Mouse (Mus musculus) olfactory bulb, adult 2 months (tissue): ENCODE results near the gene Gm49358.

ENCODE experiments used
- CTCF ChIP-seq: fragments of 200-500 bp; IDR thresholded peaks from 2 replicates; pipeline ENCODE4 v1.5.1; 2012; ENCODE audit warnings: low read depth, mild to moderate bottlenecking, low read length, moderate library complexity; ENCODE audit not compliant: insufficient read depth
- POLR2A ChIP-seq: fragments of 200-500 bp; IDR thresholded peaks from 2 replicates; pipeline ENCODE4 v1.6.1; 2012; ENCODE audit warnings: mild to moderate bottlenecking, low read depth, low read length, moderate library complexity; ENCODE audit not compliant: insufficient read depth

DNA sequence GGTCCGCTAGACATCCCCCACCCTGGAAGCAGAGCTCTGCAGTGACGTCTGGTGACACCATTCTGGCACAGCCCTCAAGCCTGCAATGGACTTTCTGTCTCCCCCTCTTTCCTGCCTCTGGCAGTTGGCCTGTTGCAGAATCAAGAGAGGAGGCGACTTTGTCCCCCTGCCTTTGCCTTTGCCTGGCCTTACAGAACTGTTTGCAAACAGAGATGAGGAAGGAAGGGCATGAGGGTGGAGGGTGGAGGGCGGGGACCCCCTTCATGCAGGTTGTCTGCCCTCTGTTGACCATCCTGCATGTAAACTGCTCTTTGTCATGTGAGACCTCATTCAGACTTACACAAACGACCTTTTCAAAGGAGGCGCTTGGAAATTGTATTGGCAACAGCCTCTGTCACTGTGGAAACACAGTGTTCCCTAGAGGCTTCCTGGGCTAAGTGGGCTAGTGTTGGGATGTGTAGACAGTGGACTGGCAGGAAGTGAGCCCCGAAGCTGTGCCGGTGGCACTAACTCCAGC is 55.9 kb downstream of the Gm49358 start:
- TF ChIP-seq POLR2A (no peak), CTCF (no peak)
